Mouse (Mus musculus): Measurements from ENCODE around the gene Ssbp3.

DNA sequence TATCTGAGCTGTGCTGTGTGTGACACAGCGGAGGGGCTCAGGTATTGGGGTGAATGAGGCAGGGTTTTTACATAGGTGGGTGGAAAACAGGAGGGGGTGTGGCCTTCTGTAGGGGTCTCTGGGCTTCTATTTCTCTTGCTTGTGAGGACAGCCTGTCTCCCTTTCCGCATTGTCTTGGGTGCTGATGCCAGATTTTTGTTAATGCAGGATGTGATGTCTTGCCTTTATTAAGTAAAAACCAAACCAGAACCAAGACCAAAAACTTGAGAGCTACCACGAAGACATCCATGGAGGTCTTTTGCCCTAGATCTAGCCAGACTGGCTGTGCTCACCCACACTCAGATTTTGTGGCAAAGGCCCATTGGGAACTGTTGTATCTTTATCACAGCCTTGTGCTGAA, 25.5 kb downstream of the Ssbp3 start:
- TF ChIP-seq CTCF (IDR thresholded peaks at IDR 0.05; ENCODE audit: extremely low read depth, insufficient read depth, low read length) (no peak), POLR2A (IDR thresholded peaks at IDR 0.05; ENCODE audit: extremely low read depth, insufficient read depth, low read length) (no peak)

Data from cortical plate, adult 2 months (tissue).